Mouse (Mus musculus) midbrain, embryonic 12.5 days (tissue): Measurements from ENCODE around the gene Tkfc. TPM values are rescaled to one million over a fixed set of nuclear protein-coding genes. Genes with fewer than 3 reads are reported as not detected.
"Not testable (repeated sequence)": the region's sequence is repeated elsewhere in the genome, so short reads cannot be mapped to it uniquely, and the experiment has no call there.

Experiments
- ATAC-seq: fragments of 200-750 bp; cut with Nextera tagmentation; 2 replicates; pipeline ENCODE4 v1.8.0; 2017; ENCODE audit warnings: low read depth, moderate TSS enrichment, moderate library complexity; ENCODE audit not compliant: low FRiP score
- H3K27ac ChIP-seq: fragments of 300-500 bp; sonication (generic); replicated peaks from 2 replicates; pipeline ENCODE4 v1.5.1; 2016; ENCODE audit warnings: mild to moderate bottlenecking
- H3K27me3 ChIP-seq: fragments of 300-500 bp; sonication (generic); 2 replicates; pipeline ENCODE4 v1.6.1; 2016; ENCODE audit warnings: mild to moderate bottlenecking
- H3K36me3 ChIP-seq: fragments of 300-500 bp; sonication (generic); 2 replicates; pipeline ENCODE4 v1.6.1; 2016
- H3K4me1 ChIP-seq: fragments of 300-500 bp; sonication (generic); 2 replicates; pipeline ENCODE4 v1.6.1; 2016
- H3K4me2 ChIP-seq: fragments of 300-500 bp; sonication (generic); replicated peaks from 2 replicates; pipeline ENCODE4 v1.6.1; 2016; ENCODE audit warnings: mild to moderate bottlenecking, moderate library complexity
- H3K4me3 ChIP-seq: fragments of 300-500 bp; sonication (generic); 2 replicates; pipeline ENCODE4 v1.5.1; 2016; ENCODE audit warnings: mild to moderate bottlenecking
- H3K9ac ChIP-seq: fragments of 300-500 bp; sonication (generic); replicated peaks from 2 replicates; pipeline ENCODE4 v1.6.1; 2016; ENCODE audit warnings: mild to moderate bottlenecking, moderate library complexity
- H3K9me3 ChIP-seq: fragments of 300-500 bp; sonication (generic); 2 replicates; pipeline ENCODE4 v1.6.1; 2016; ENCODE audit warnings: mild to moderate bottlenecking
- WGBS: fragments of 180-500 bp; shearing (Covaris S2); methylation state at CpG from one replicate; pipeline ENCODE4 v1.1.7; 2016; 5-methylcytosine and 5-hydroxymethylcytosine counted together
- polyA plus RNA-seq: library from polyadenylated mRNA; unstranded; fragments of >200 nt; fragmentation: Nextera tagmentation; extraction: Ambion mirVana; gene quantifications from 2 replicates; pipeline ENCODE4 v1.2.1, GENCODE M21; 2016

Gene Tkfc
- polyA plus RNA-seq, 1 experiment from 2014 or later: 22.9 TPM

DNA sequence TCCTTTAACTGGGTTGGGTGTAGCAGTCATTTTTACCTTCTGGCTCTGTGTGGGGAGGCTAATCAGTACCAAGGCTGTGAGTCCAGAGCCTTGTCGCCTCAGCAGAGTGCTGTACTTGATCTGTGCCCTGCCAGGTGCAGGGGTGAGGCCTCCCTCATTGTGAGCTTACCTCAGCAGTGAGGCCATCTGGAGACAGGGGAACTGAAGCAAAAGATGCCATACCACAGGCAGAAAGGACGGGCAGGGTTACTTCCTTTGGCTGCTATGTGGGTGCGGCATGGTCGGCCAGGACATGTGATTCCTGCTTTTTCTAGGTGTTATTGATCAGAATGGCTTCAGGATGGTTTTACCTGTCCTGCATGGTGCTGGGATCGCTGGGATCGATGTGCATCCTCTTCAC, 23.5 kb downstream of the Tkfc start:
- no peaks in the 10 kb centered on the region for H3K9me3 ChIP-seq
- no peak for ATAC-seq
- peaks cover 10% of the 10 kb centered on the region; the same call in 1 of the 2 replicates for H3K4me1 ChIP-seq
- H3K9ac ChIP-seq: no peak overlapping the region
- no peak overlapping the region for H3K4me2 ChIP-seq
- WGBS: 84% methylated on average over 6 of the region's 6 CpGs
- H3K4me3 ChIP-seq: no peak overlapping the region
- no peaks in the 10 kb centered on the region for H3K27me3 ChIP-seq
- peaks cover 12% of the 10 kb centered on the region; the same call in 1 of the 2 replicates for H3K36me3 ChIP-seq
- no peak overlapping the region for H3K27ac ChIP-seq

DNA sequence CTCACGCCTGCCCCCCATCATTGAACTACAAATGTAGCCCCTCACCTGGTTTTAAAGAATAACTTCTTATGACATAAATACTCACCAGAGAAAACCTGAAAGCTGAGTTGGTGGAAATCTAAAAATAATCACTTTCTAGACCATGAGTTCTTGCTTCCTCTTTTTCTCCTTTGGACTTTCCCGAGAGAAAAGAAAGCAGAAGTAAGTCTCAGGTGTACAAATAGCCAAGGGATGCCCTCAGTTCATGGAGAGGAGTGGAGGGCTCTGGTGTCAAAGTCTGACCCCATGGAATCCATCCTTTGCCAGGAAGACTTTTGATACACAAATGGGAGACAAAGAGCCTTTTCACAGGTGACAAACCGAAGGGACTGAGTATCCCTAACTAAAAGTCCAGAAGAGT, 24.7 kb downstream of the Tkfc start:
- WGBS: 77% methylated on average over 3 of the region's 3 CpGs
- Histone ChIP-seq H3K4me2 (no peak overlapping the region), H3K27me3 (no peaks in the 10 kb centered on the region), H3K4me3 (no peak overlapping the region), H3K27ac (no peak overlapping the region), H3K4me1 (peaks cover 15% of the 10 kb centered on the region), H3K9me3 (no peaks in the 10 kb centered on the region), H3K36me3 (peaks cover 12% of the 10 kb centered on the region; the same call in 1 of the 2 replicates), H3K9ac (no peak overlapping the region)
- ATAC-seq: no peak

DNA sequence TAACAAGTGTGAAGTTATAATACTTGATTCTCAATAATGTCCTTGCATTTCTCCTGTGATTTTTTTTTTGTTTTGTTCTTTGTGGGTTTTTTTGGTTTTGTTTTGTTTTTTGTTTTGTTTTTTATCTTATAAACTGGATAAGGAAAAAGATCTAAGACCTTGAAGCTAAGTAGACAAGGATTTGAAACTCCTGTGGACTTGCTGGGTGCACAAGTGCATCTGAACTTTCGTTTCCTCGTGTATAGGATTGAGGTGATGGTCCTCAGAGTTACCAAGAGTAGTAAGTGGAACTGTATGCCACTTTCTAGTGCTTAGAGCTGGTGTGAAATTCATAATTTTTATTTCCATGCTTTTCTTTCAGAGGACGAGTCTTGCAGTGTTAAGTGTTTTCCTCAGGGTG, 25.4 kb downstream of the Tkfc start:
- H3K27me3 ChIP-seq: no peaks in the 10 kb centered on the region
- no peak overlapping the region for H3K27ac ChIP-seq
- H3K36me3 ChIP-seq: peaks cover 11% of the 10 kb centered on the region
- H3K9me3 ChIP-seq: no peaks in the 10 kb centered on the region
- H3K4me1 ChIP-seq: peaks cover 15% of the 10 kb centered on the region
- WGBS: 84% methylated on average over 3 of the region's 3 CpGs
- H3K4me2 ChIP-seq: no peak overlapping the region
- no peak overlapping the region for H3K9ac ChIP-seq
- ATAC-seq: no peak
- H3K4me3 ChIP-seq: no peak overlapping the region

DNA sequence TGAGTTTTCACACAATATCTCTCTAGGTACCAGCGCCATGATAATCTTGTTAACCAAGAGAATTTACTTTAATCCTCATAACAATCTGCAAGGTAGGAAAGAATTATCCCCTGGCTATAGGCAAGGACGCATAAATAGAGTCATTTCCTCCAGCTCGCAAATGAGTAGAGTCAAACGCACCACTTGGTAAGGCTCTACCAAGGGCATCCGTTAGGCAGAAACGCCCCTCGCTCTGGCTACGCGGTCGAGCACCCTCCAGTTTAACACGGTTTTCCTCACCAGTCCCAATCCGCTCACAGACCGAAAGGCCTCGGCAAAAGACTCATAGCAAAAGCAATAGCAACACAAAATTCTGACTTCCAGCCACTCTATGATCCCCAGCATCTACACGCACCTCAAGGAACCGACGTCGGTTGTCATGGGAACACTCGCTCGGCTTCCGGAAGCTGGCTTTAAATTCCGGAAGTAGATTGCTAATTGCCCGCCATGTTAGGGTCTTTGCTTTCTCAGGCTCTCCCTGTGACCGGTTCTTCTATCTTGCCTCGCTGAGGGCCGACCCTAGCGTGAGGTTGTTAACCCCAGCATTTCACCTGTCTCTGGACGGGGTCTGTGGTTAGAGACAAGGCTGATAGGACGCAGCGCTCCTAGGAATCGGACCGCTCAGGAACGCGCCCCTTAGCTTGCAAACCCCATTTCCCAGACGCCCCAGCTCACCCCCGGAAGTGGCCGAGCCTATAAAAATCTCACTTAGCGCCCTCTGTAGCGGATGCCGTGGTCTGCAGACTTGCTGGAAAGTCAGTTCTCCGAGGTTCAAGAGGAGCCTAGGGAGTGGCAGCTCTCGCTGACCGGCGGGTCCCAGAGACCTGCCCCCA, 28.5 kb downstream of the Tkfc start, which contains the start of the genes Cyb561a3 and Tmem138:
Gene Cyb561a3, plus strand, starts transcription at position 483 of the 872 bp plus-strand sequence.
Gene Tmem138, minus strand, starts transcription at position 673 of the 872 bp plus-strand sequence.
- ATAC-seq: peak; percentile 96
- H3K9me3 ChIP-seq: no peaks in the 10 kb centered on the region
- peak within 1 kb of the TSS; percentile 83 for H3K4me2 ChIP-seq
- WGBS: under 1% methylated on average over 44 of the region's 44 CpGs
- H3K4me1 ChIP-seq: peaks cover 15% of the 10 kb centered on the region
- peak within 1 kb of the TSS; percentile 71 for H3K4me3 ChIP-seq
- peaks cover 28% of the 10 kb centered on the region for H3K36me3 ChIP-seq
- H3K9ac ChIP-seq: peak within 1 kb of the TSS; percentile 73
- H3K27ac ChIP-seq: peak within 1 kb of the TSS; percentile 92
- no peaks in the 10 kb centered on the region for H3K27me3 ChIP-seq

DNA sequence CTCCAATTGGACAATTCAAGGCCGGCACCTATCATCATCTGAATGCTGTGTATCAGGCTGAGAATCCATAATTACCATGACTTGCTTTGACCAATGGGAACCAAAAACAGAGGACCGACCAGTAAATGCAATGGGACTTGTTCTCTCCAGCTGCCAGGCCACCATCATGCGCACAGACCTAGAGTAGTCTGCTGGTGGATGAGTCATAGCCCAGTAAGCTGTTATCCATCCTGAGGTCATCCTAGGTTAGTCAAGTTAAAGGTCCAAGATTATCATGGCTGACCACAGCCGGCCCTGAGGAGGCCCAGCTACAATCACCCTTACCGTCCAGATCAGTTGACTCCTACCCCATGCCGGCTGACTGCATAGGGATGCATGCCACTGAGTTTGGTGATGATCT, 35.8 kb downstream of the Tkfc start:
- no peak overlapping the region for H3K4me3 ChIP-seq
- H3K9me3 ChIP-seq: no peaks in the 10 kb centered on the region
- H3K4me1 ChIP-seq: no peaks in the 10 kb centered on the region
- ATAC-seq: no peak
- no peak overlapping the region for H3K4me2 ChIP-seq
- WGBS: 96% methylated on average over 6 of the region's 6 CpGs
- no peak overlapping the region for H3K27ac ChIP-seq
- H3K36me3 ChIP-seq: peaks cover 55% of the 10 kb centered on the region
- no peak overlapping the region for H3K9ac ChIP-seq
- H3K27me3 ChIP-seq: no peaks in the 10 kb centered on the region

DNA sequence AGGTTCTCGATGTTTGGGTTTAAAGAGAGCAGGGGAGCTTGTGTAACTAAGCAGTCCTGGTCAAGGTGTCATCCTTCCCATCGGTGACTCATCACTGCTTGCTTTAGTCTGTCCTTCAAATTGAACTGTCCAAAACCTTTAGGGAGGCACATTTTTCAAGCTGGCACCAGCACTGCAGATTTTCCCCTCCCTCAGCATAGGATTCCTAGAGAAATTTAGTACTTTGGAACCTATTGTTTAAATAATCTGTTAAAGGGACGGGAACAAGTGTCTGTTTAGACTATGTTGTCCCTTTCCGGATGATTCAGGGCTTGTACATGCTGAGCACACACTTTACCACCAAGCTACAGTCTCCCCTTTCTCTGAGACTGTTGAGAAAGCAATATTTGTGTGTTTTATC, 40.2 kb downstream of the Tkfc start:
- ATAC-seq: no peak
- Histone ChIP-seq H3K27ac (no peak overlapping the region), H3K36me3 (peaks cover 15% of the 10 kb centered on the region; the same call in 1 of the 2 replicates), H3K9me3 (no peaks in the 10 kb centered on the region), H3K4me1 (no peaks in the 10 kb centered on the region), H3K4me2 (no peak overlapping the region), H3K4me3 (no peak overlapping the region), H3K9ac (no peak overlapping the region), H3K27me3 (no peaks in the 10 kb centered on the region)
- 84% methylated on average over 4 of the region's 4 CpGs for WGBS

DNA sequence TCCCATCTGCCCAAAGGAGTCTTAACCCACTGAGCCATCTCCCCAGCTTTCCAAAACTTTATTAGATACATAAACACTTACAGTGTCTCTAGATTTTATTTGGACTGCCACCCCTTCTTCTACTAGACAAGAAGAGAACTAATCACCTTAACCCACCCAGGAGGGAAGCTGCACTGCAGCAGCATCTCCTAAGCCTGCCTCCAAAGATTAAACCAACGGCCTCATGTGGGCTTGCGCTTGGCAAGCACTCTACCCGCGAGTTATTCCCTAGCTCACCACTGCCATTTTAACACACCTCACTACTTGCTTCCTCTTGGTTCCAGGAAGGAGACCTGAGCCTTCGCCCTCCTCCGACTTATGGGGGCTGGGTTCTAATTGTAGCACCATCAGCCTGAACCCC, 41.2 kb downstream of the Tkfc start:
- H3K27ac ChIP-seq: no peak overlapping the region
- no peak overlapping the region for H3K4me3 ChIP-seq
- H3K4me1 ChIP-seq: no peaks in the 10 kb centered on the region
- no peak overlapping the region for H3K9ac ChIP-seq
- H3K9me3 ChIP-seq: no peaks in the 10 kb centered on the region
- H3K36me3 ChIP-seq: peaks cover 6% of the 10 kb centered on the region; the same call in 1 of the 2 replicates
- ATAC-seq: no peak
- no peak overlapping the region for H3K4me2 ChIP-seq
- H3K27me3 ChIP-seq: no peaks in the 10 kb centered on the region
- 90% methylated on average over 6 of the region's 6 CpGs for WGBS

DNA sequence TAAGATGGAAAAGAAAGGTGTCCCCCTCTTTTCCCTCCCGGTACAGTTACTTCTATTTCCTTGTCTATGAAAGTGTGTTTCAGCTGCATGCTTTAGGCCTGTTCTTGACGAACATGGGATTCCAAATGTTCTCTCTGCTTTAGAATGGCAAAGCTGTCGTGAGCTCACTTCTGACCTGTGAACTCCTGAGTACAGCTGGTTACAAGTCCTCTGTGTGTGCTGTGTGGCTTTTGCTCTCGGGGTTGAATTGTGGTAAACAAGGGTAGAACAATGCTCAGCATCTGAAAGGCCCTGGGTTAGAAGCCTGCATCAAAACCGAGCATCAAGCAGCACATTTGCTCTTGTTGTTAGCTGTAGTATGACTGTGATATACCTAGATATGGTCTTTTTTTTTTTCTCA, 43.1 kb downstream of the Tkfc start:
- H3K4me2 ChIP-seq: no peak overlapping the region
- ATAC-seq: no peak
- H3K9me3 ChIP-seq: no peaks in the 10 kb centered on the region
- H3K27me3 ChIP-seq: no peaks in the 10 kb centered on the region
- H3K4me3 ChIP-seq: no peak overlapping the region
- H3K27ac ChIP-seq: no peak overlapping the region
- 56% methylated on average over 5 of the region's 5 CpGs for WGBS
- no peaks in the 10 kb centered on the region for H3K36me3 ChIP-seq
- H3K9ac ChIP-seq: no peak overlapping the region
- H3K4me1 ChIP-seq: no peaks in the 10 kb centered on the region

DNA sequence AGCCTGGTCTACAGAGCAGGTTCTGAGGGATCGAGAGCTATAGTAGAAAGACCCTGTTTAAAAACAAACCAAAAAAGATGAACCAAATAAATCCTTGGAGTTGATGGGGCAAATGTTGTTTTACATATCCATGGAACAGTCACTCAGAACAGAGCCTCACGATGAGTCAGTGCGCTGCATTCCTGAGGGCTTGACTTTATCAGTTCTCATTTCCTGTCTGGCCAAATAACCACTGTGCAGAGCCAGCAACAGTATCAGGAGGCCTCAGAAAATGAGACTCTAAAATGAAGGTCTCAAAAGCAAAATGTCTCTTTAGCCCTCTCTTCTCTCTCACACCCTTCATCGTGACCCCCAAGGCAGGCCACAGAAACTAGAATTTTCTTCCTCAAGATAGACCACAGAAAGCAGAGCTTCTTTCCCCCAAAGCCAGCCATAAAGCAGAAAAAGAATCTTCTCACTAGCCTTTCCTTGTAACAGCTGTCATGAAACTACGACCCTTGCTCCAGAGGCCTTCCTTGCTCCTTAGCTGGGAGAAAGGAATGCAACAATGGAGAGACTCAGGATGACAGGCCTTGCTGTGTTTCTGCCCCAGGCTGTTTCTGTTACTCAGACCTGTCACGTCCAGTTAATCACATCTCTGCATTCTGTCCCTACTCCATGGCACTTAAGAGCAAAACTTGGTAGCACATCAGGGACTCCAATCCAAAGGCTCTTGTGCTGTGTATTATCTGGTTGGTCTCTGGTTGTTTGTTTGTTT, 43.7 kb downstream of the Tkfc start:
- WGBS: 70% methylated on average over 6 of the region's 6 CpGs
- Histone ChIP-seq H3K27ac (no peak overlapping the region), H3K4me3 (no peak overlapping the region), H3K4me2 (no peak overlapping the region), H3K36me3 (no peaks in the 10 kb centered on the region), H3K27me3 (no peaks in the 10 kb centered on the region), H3K4me1 (0 out of 2 replicates have a peak, but pooled peaks cover under 1% of the 10 kb centered on the region), H3K9ac (no peak overlapping the region), H3K9me3 (no peaks in the 10 kb centered on the region)
- ATAC-seq: no peak

DNA sequence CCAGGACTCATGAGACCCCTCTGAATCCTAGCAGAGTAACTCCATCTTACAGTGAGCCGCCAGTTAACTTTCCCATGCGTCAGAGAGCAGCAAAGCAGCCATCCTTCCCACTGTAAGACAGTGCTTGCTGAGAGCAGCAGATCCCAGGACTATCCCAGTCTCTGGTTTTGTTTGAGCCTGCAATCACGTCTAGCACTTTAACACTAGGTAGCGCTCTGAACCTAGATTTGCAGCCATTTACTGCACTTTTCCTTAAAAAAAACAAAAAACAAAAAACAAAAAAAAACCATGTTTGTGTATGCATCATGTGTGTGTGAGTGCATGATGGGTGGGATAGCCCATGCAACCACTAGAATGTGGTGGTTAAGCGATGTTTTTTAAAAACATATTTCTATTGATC, 45.3 kb downstream of the Tkfc start:
- peaks cover 11% of the 10 kb centered on the region for H3K4me1 ChIP-seq
- WGBS: 41% methylated on average over 5 of the region's 5 CpGs
- no peak overlapping the region for H3K9ac ChIP-seq
- no peaks in the 10 kb centered on the region for H3K36me3 ChIP-seq
- H3K27ac ChIP-seq: no peak overlapping the region
- H3K9me3 ChIP-seq: no peaks in the 10 kb centered on the region
- no peak overlapping the region for H3K4me3 ChIP-seq
- no peak overlapping the region for H3K4me2 ChIP-seq
- ATAC-seq: no peak
- no peaks in the 10 kb centered on the region for H3K27me3 ChIP-seq

DNA sequence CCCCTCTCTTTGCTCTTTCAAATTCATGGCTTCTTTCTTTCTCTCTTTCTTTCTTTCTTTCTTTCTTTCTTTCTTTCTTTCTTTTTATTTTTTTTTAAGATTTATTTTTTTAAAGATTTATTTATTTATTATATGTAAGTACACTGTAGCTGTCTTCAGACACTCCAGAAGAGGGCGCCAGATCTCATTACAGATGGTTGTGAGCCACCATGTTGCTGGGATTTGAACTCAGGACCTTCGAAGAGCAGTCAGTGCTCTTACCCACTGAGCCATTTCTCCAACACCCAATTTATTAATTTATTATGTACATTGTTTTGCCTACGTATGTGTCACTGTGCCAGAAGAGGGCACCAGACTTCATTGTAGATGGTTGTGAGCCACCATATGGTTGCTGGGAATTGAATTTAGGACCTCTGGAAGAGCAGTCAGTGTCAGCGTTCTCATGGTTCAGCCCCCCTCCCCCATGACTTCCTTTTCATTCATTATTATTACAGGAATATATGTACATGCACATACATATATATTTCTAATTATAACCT, 47.5 kb downstream of the Tkfc start:
- peaks cover 18% of the 10 kb centered on the region for H3K4me1 ChIP-seq
- H3K36me3 ChIP-seq, H3K4me3 ChIP-seq, H3K9ac ChIP-seq, H3K27me3 ChIP-seq, H3K4me2 ChIP-seq, H3K9me3 ChIP-seq, H3K27ac ChIP-seq, ATAC-seq: not testable (repeated sequence)
- WGBS: 74% methylated on average over 4 of the region's 4 CpGs

DNA sequence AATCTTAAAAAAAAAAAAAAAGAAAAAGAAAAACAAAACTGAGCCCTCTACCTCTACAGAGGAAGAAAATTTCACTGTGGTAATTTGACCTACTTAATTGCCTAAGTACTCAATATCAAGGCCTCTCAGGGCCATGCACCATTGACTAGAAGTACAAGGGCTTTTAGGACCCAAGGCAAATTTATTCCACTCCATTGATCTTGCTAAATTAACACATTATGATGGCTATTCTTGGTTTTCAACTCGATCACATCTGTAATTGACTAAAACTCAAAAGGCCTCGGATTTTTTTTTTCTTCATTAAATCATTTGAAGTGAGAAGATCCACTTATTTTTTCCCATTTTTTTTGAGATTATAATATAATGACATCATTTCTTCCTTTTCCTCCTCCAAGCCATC, 48.0 kb downstream of the Tkfc start:
- no peaks in the 10 kb centered on the region for H3K9me3 ChIP-seq
- no peak overlapping the region for H3K27ac ChIP-seq
- H3K4me2 ChIP-seq: no peak overlapping the region
- ATAC-seq: no peak
- WGBS: 84% methylated on average over 2 of the region's 2 CpGs
- H3K27me3 ChIP-seq: no peaks in the 10 kb centered on the region
- H3K9ac ChIP-seq: no peak overlapping the region
- peaks cover 18% of the 10 kb centered on the region for H3K4me1 ChIP-seq
- peaks cover 6% of the 10 kb centered on the region; the same call in 1 of the 2 replicates for H3K36me3 ChIP-seq
- H3K4me3 ChIP-seq: no peak overlapping the region
